Mouse (Mus musculus) ES-Bruce4 (cell line): ENCODE results near the gene Atg14. TPM values are rescaled to one million over a fixed set of nuclear protein-coding genes. Genes with fewer than 3 reads are reported as not detected.
"Not testable (repeated sequence)": the region's sequence is repeated elsewhere in the genome, so short reads cannot be mapped to it uniquely, and the experiment has no call there.

Experiments used
- H3K27ac ChIP-seq: 2 replicates; pipeline ENCODE4 v1.5.1; 2012; ENCODE audit warnings: low read length, inconsistent platforms; ENCODE audit not compliant: insufficient read depth
- H3K27me3 ChIP-seq: 2 replicates; pipeline ENCODE4 v1.6.1; 2012; ENCODE audit warnings: mild to moderate bottlenecking, low read length, inconsistent platforms; ENCODE audit not compliant: control insufficient read depth, poor library complexity, insufficient read depth, severe bottlenecking
- H3K36me3 ChIP-seq: 2 replicates; pipeline ENCODE4 v1.6.1; 2012; ENCODE audit warnings: inconsistent platforms, mild to moderate bottlenecking, low read length, moderate library complexity; ENCODE audit not compliant: control insufficient read depth, poor library complexity, insufficient read depth, severe bottlenecking
- H3K4me1 ChIP-seq: one replicate; pipeline ENCODE4 v1.8.1; 2011; ENCODE audit warnings: low read length; ENCODE audit not compliant: control insufficient read depth, insufficient read depth
- H3K4me3 ChIP-seq: 2 replicates; pipeline ENCODE4 v1.5.1; 2011; ENCODE audit warnings: low read depth, mild to moderate bottlenecking, low read length
- H3K9ac ChIP-seq: 2 replicates; pipeline ENCODE4 v1.6.1; 2012; ENCODE audit warnings: low read depth, mild to moderate bottlenecking, inconsistent platforms; ENCODE audit not compliant: poor library complexity, severe bottlenecking
- H3K9me3 ChIP-seq: replicated peaks from 2 replicates; pipeline ENCODE4 v1.6.1; 2012; ENCODE audit warnings: mild to moderate bottlenecking, low read length, inconsistent platforms; ENCODE audit not compliant: control insufficient read depth, poor library complexity, insufficient read depth, severe bottlenecking
- CTCF ChIP-seq: IDR thresholded peaks from one replicate; pipeline ENCODE4 v1.8.1; 2011; ENCODE audit warnings: low read depth, low read length
- EP300 ChIP-seq: IDR thresholded peaks from 2 replicates; pipeline ENCODE4 v1.6.1; 2011; ENCODE audit warnings: low read depth, low read length; ENCODE audit not compliant: insufficient read depth
- POLR2A ChIP-seq: IDR thresholded peaks from one replicate; pipeline ENCODE4 v1.8.1; 2011; ENCODE audit warnings: low read length; ENCODE audit not compliant: insufficient read depth
- polyA plus RNA-seq: library from polyadenylated mRNA; stranded (reverse); fragments of >200 nt; gene quantifications from 2 replicates; pipeline ENCODE4 v1.2.4, GENCODE M21; 2011; ENCODE audit warnings: low read depth; ENCODE audit not compliant: missing spikeins, insufficient read depth, insufficient read length

Atg14 gene
- polyA plus RNA-seq, 1 experiment: 24.5 TPM

DNA sequence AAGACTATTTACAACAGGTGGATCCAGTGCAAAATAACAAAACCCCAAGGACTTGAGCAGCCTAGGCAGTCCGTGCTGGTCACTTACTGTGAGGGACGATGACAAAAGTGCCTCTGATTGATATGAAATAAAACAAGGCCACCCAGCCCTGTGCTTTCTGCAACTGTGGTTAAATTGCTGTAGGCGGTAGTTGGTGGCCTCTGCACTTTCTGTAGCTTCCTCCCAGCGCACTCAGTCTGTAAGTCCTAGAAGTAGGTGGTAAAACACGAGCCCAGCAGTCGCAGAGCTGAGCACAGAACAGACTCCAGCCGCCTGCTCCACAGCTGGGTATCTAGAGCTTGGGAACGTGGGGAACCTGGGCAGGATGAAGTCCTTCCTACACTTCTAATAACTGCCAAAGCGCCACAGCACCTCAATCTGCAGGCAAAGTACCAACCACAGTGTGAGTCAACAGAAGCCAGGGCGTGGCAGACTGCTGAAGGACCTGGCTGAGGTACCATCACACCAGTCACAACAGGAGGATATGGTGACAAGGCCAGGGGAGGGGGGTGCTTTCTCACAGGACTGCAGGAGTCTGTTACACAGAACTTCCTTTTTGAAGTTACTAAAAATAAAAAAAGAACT, 29.0 kb downstream of the Atg14 start:
- Histone ChIP-seq H3K36me3 (peaks cover 43% of the 10 kb centered on the region), H3K9ac (no peak overlapping the region), H3K27me3 (no peaks in the 10 kb centered on the region), H3K9me3 (no peaks in the 10 kb centered on the region), H3K27ac (no peak overlapping the region), H3K4me1 (peaks cover 9% of the 10 kb centered on the region), H3K4me3 (no peak overlapping the region)
- TF ChIP-seq POLR2A: no peak

DNA sequence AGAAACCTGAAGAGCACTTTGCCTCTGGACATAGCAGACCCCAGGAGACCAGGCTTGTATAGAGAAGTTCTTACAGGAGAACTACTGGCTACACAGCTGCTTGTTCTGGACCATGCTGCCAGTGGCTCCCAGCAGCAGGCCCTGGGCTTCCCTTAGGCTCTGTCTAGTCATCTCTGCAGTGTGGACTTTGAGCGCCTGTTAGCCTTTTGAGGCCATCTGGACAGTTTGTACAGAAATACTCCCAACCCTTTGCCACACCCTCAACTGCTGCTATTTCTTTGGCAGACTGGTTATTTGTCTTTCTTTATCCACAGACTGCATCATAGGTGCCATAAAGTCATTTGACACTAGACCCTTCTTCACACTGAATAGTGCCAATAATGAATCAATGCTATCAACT, 35.4 kb downstream of the Atg14 start:
- no peak overlapping the region for H3K4me3 ChIP-seq
- no peaks in the 10 kb centered on the region for H3K9me3 ChIP-seq
- no peak for TF ChIP-seq EP300
- no peak for TF ChIP-seq CTCF
- no peak for TF ChIP-seq POLR2A
- H3K9ac ChIP-seq: no peak overlapping the region
- no peak overlapping the region for H3K27ac ChIP-seq
- H3K27me3 ChIP-seq: no peaks in the 10 kb centered on the region
- peaks cover 14% of the 10 kb centered on the region for H3K4me1 ChIP-seq
- H3K36me3 ChIP-seq: no peaks in the 10 kb centered on the region

DNA sequence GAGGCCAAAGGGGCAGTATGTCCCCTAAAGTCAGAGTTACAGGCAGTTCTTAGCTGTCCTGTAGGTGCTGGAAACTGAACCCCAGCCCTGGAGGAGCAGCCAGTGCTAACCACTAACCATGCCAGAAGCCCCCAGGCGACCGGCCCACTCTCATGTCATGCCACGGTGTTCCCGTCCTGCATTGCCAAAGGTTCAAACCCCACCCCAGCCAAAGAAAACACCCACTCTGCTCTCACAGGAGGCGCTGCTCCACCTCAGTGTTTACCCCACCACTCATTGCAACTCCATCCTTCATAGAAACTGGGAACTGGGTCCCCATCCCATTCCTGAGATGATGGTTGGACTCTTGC, 36.3 kb downstream of the Atg14 start:
- Histone ChIP-seq H3K27ac (no peak overlapping the region), H3K27me3 (no peaks in the 10 kb centered on the region), H3K4me3 (no peak overlapping the region), H3K4me1 (peaks cover 14% of the 10 kb centered on the region), H3K9ac (no peak overlapping the region), H3K9me3 (no peaks in the 10 kb centered on the region), H3K36me3 (no peaks in the 10 kb centered on the region)
- TF ChIP-seq POLR2A: no peak
- no peak for TF ChIP-seq CTCF
- no peak for TF ChIP-seq EP300

DNA sequence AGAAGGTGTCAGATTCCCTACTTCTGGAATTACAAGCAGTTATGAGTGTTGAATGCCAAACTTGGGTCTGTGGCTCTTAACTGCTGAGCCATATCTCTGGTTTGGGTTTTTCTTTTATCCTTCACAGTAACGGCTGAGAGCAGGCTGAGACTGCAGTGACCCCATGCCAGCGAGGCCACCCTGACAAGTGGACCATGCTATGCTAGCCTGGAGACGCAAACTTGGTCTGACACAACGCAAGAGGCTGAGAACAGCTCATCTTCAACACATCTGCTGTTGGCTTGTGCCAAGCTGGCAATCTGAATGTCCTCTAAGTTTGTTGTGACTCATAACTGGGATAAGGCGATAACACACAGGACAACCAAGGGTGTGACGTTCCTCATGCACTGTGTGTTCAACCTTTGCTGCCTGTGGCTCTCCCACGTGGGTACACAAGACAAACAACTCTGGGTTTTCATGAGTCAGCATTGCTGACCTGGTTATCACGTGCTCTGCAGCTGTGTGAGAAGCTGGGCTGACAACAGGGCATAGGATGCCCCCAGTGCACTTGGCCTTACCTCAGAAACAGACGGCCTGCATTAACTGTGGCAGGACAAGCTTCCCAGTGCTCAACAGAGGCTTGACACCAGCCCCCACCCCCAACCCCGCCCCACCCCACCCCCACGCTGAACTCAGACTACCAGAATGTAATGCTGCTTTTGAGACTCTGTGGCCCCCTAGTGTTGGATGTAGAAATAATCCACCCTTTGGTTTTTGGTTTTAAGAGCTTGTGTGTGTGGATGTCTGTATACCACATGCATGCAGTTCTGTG, 36.9 kb downstream of the Atg14 start:
- H3K4me1 ChIP-seq: peaks cover 10% of the 10 kb centered on the region
- H3K9me3 ChIP-seq: no peaks in the 10 kb centered on the region
- H3K4me3 ChIP-seq: no peak overlapping the region
- no peaks in the 10 kb centered on the region for H3K27me3 ChIP-seq
- no peak overlapping the region for H3K9ac ChIP-seq
- no peaks in the 10 kb centered on the region for H3K36me3 ChIP-seq
- TF ChIP-seq CTCF: no peak
- no peak for TF ChIP-seq POLR2A
- no peak for TF ChIP-seq EP300
- peak overlapping the region; percentile 9; the same call in 1 of the 2 replicates for H3K27ac ChIP-seq

DNA sequence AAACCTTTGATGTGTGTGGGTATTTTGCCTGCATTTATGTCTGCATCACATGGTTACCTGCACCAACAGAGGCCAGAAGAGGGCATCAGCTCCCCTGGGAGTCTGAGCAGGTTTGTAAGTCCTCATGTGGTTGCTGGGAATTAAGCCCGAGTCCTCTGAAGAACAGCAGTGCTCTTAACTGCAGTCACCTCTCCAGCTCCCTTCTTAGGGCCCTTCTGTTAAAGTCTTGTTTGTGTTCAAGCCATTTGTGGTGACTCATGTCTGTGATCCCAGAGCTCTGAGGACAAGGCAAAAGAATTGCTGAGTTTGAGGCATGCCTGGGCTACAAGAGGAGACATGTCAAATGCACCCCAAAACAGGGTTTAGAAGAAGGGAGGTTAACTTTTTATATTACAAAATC, 38.0 kb downstream of the Atg14 start:
- Histone ChIP-seq H3K27me3 (no peaks in the 10 kb centered on the region), H3K4me1 (peaks cover 8% of the 10 kb centered on the region), H3K4me3 (no peak overlapping the region), H3K27ac (peak overlapping the region; percentile 64), H3K9me3 (no peaks in the 10 kb centered on the region), H3K36me3 (no peaks in the 10 kb centered on the region), H3K9ac (no peak overlapping the region)
- TF ChIP-seq EP300 (no peak), CTCF (peak; percentile 20)

DNA sequence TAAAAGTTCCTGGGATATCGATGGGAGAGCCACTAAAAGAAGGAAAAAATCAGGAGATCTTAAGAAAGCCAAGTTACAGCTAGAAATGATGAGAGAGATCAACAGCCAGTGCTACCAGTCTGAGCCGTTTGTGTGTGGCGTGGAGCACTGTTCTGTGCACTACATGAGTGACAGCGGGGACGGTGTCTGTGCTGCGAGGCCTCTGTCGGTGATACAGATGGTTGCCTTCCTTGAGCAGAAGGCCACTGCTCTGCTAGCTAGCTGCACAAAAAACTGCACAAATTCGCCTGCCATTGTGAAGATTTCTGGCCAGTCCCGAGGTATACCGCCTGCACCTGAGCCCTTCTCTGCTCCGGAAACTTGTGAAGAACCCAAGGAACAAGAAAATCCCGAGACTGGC, 40.9 kb downstream of the Atg14 start:
- H3K27ac ChIP-seq, H3K36me3 ChIP-seq, H3K4me3 ChIP-seq, H3K27me3 ChIP-seq, H3K9ac ChIP-seq, H3K9me3 ChIP-seq, H3K4me1 ChIP-seq: not testable (repeated sequence)
